Mouse (Mus musculus) layer of hippocampus, adult 9-10 months (tissue): Measurements from ENCODE around the gene Dlgap4.

ENCODE experiments used
- DNase-seq: peaks from one replicate; pipeline ENCODE4 v3.0.0; 2022; ENCODE audit warnings: low spot score

Gene Dlgap4

DNA sequence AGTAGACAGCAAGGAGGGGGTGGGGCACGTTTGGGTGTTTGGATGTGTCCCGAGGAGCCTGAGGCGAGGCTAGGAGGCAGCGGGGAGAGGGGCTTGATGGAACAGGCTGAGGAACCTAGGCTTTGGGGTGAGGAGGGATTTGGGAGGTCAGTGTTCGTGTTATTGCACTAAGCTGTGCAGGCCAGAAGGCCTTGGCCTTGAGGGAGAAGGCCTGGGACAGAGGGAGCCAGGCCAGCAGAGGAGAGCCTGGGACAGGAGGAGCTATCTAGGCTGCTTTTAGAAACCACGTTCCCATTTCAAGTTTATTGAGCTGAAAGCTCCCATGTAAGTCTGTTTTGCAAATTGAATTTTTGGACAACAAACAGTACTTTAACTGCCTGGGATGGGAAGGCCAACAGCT lies 46.5 kb downstream of the Dlgap4 start:
- no peak for DNase-seq

DNA sequence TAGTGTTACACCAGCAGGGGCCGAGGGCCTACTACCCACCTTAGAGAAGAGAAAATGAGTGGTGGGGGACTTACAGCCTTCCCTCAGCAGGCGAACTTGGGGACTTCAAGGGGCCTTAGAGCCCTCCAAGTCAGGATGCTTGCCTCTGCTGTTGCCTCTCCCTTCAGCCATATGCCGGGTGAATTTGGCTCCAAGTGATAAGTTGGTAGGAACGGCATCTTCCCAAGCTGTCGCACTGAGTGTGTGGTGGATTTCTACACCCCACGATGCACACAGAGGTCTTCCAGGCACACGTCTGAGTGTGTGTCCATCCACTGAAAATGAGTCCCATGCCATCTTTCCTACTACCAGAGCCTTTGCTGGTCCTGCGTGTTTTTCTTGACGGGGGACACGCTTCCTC lies 49.7 kb downstream of the Dlgap4 start:
- no peak for DNase-seq

GRCm38 (mm10) chr2:156664407-156664806 lies 50.9 kb downstream of the Dlgap4 start:
- DNase-seq, result no peak

DNA sequence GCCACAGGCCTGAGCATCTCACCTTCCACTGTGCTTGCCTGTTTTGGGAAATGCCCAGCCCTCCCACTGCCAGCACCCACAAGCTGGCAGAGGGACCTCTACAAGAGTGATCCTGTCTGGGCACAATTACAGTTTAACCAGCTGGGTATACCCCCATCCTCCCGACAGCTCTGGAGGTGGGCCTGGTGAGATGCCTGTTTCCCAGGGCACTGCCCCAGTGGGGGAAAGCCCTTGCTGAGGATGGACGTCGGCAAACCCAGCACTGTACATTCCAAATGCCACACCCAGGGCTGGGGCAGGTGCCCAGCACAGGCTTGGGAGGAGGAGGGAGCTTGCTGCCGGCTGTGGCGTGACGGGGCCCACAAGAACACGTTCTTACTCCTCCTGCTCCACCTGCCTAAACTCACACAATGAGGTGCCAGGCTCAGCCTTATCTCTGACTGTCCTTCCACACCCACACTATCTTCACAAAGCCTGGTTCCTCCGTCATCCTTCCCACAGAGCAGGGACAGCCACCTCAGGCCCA lies 51.6 kb downstream of the Dlgap4 start:
- no peak for DNase-seq

- DNase-seq, result no peak
Observed at GRCm38 (mm10) chr2:156665620-156666196, 52.2 kb downstream of the Dlgap4 start.

GRCm38 (mm10) chr2:156666231-156666630 lies 52.7 kb downstream of the Dlgap4 start:
- peak; percentile 66 for DNase-seq

DNA sequence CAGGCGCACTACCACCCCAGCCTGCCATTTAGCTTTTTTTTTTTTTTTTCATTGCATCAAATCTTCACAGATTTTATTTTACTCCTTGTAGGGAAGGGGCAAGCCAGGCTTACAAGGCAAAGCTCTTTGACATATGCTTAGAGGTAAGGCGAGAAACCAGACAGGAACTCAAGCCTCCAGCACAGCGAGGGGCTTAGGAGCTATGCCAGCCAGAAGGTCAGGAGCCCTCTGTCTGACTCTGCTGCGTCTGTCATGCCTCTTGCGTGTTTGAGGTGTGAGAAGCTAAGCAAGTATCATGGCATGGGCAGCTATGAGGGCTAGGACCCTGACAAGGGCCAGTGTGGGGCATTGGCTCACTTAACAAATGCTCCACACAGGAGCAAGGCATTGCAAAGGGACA lies 53.8 kb downstream of the Dlgap4 start:
- no peak for DNase-seq

DNA sequence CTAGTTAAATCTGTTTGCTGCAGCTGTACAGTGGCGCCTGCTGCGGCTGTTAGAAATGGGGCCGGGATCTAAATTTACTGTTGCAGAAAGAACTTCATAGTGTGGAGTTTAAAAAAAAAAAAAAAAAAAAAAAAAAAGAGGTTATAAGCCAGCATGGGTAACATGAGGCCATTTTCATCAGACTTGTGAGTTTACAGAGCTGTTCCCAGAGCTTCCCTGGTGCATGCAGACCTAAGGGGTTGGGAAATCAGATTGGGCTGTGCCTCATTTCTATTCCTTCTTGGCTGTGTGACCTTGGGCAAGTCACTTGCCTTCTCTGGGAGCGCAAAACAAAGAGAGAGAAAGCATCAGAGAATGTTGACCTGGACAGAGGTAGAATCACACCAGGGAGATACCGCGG lies 55.1 kb downstream of the Dlgap4 start:
- no peak for DNase-seq

GRCm38 (mm10) chr2:156673307-156673706 lies 59.8 kb downstream of the Dlgap4 start:
- peak; percentile 39 for DNase-seq

DNA sequence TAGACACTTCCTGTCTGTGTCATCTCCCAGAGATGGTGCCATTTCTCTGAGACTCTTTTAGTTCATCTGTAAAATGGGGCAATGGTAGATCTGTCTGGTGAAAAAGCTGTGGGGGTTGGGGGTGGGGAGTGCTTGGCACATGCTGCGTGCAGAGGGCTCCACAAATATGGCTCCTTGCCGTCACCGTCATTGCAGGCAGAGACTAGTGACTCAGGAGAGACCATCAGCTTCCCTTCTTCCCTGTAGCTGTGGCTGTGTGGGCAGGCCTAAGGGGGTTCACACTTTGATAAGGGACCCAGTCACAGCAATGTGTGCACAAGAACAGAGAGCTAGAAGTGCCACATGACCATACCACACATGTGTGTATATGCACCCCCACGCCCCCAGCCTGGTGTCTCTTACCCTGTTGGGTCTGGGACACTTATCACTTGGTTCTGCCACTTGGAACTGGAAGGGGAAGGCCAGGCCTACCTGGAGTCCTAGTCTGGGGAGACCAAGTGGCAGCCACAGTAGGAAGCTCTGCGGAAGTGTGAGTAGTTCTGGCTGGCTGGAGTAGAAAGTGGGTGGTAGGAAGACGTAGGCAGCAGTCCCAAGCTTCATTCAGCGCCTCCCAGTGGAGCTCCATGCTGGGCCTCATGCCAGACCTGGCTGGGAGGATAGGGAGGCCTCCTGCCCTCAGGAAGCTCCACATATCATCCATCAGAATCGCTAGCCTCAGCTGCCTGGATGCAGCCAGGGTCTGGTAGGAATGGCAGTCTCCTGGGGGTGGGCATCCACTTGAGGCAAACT lies 60.6 kb downstream of the Dlgap4 start:
- DNase-seq, result no peak

GRCm38 (mm10) chr2:156676885-156677284 lies 63.4 kb downstream of the Dlgap4 start:
- no peak for DNase-seq

- DNase-seq, result no peak
Observed at GRCm38 (mm10) chr2:156678112-156678511, 64.6 kb downstream of the Dlgap4 start.

GRCm38 (mm10) chr2:156682965-156683364 lies 69.5 kb downstream of the Dlgap4 start:
- no peak for DNase-seq

DNA sequence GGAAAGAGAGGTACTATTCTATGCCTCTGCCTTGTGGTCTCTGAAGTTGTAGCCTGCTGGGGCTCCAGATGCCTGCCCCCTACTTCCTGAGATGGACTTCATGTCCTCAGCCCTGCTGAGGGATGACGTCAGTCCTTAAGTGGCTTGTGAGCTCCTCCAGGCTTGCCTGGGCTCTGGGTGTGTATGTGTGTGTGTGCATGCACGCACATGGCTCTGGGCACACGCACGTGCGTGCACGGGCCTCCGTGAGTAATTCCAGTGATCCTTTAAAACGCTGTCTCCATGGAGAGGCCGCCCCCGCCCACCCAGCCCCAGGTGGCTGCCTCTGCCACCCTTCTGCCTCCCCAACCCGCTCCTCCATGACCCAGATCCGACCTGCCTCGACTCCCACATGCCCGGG lies 72.5 kb downstream of the Dlgap4 start:
- no peak for DNase-seq

- DNase-seq, result no peak
Observed at GRCm38 (mm10) chr2:156686754-156687153, 73.2 kb downstream of the Dlgap4 start.

DNA sequence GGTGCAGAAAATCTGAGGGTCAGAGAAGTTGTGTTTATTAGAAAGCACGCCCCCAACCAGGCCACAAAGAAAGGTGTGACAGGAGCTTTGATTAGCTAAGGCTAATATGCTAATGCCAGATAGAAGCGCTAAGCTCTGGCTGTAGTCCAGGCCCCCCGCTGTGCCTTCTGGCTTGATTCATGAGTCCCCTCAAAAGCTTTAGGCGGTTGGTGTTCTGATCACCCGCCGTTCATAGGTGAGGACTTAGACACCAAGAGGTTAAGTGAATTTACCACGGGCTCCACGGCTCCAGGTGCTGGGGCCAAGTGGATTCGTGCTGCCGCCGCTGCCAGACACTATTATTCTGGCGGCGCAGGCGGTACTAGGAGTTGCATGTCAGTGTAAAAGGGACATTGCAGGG lies 75.1 kb downstream of the Dlgap4 start:
- no peak for DNase-seq

DNA sequence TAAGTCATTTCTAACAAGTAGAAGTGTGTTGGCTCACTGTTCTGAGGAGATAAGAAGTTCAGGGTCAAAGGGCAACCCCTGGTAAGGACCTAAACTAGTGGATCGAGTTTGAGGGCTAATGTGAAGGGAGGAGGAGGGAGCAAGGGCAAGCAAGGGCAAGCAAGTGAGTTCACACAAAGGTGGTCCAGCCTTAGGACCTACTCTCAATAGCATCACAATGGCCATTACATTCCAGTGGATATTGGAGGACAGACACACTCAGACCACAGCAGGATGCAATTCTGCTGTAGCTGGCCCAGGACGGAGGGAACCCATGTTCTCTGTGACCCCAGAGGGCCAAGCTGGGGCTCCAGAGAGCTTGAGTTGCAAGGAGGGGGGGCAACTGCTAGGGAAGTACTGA lies 77.3 kb downstream of the Dlgap4 start:
- DNase-seq, result no peak

DNA sequence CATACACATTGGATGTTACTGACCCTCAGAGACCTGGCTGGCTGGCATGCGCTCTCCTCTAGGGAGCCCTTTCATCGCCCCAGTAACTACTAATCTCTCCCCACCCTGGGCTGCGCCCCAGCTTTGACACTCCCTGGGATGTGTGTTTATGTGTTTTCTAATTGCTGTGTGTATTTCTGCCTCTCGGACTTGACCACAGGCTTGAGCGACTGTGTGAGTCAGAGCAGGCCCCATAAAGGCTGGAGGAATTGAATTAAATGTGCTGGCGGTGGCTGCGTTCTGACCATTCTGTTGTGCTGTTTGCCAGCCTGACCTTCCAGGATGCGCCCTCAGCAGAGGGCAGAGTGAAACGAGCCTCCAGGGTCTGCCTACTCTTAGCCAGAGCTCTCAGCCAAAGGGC lies 78.2 kb downstream of the Dlgap4 start:
- DNase-seq, result no peak

DNA sequence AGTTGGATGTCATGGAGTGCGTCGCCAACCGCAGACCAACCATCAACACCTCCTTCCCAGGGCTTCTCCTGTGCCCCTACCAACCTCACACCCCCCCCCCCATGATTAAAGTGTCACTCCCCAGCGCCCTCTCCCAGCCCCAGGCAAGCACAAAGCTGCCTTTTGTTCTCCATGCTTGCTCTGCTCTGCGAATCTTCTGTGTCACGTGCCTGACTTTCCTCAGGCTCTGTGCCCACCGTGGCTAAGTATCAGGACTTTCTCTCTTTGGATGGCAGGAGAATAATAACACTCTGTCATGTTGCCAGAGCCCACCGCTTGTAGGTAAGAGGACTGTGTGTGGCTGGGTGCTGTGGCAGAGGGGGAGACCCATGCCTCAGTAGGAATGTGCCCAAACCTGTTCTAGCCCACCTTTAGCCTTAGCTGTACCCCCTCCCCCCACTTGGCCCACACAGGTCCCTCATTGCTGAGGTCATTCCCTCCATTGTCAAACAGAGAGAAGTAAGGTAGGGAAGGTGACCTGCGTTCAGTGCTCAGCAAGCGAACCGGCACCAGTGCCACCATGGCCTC lies 79.8 kb downstream of the Dlgap4 start:
- no peak for DNase-seq

GRCm38 (mm10) chr2:156697261-156697660 lies 83.8 kb downstream of the Dlgap4 start:
- no peak for DNase-seq

DNA sequence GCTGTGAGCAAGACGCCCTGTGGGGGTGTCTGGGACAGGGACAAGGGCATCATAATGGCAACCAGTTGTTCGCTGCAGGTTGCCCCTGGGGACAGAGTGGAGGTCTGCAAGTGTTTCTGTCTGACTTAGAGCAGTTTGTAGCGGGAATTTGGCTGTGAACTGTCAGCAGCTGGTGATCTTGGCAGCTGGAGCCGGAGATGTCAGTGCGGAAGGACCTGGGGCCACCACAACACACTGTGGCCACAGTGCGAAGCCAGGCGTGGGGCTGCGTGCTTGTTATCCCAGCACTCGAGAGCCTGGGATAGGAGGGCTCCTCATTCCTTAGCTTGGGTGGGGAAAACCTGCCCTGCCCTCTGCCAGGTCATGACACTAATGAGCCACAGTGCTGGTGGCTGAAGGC lies 84.7 kb downstream of the Dlgap4 start:
- no peak for DNase-seq

DNA sequence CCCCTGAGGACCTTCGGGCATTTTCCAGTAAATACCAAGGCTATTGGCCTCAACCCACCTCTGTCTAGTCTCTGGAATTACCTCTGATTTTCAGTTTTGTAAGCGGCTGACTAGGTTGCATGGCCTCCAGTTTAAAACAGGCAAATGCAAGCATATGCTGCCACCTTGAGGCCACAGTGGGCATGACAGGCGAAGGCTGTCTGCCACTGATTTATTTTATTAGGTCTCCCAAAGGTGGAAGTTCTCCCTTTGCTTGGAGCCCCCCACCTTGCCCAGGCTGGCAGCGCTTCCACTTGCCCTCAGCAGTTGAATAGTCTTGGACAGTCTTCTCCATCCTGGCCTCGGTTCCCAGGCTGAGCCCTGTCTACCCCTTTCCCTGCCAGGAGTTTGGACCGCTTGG lies 92.0 kb downstream of the Dlgap4 start:
- DNase-seq, result peak; percentile 83

DNA sequence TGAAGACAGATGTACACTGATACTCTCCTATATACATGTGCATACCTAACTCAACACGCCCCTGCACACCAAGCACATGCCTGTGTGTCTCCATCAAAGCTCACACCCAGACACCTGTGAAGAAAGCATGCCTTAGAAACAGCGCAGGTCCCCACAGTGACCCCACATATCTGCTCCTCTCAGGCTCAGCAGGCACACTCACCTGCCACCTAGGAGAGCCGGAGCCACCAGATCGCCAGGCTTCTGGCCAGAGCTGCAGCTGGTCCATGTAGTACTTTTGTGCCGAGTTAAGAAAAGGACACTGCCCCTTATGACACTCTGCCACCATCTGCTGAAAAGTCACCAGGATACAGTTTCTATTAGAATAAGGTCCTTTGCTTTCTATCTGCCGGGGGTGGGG lies 103.2 kb downstream of the Dlgap4 start:
- DNase-seq, result no peak
